Mouse (Mus musculus) R1 (cell line): ENCODE data around the gene Dab1.

Experiments used
- DNase-seq: peaks from one replicate; pipeline ENCODE4 v3.0.0-alpha.2; 2018; ENCODE audit warnings: low read depth, low spot score

The Dab1 gene

GRCm38 (mm10) chr4:104579946-104580544, 960.9 kb downstream of the Dab1 start:
- DNase-seq, result no peak

- no peak for DNase-seq
Observed at GRCm38 (mm10) chr4:104582726-104583125, 963.6 kb downstream of the Dab1 start.

- no peak for DNase-seq
Observed at GRCm38 (mm10) chr4:104587826-104588225, 968.7 kb downstream of the Dab1 start.

- no peak for DNase-seq
Observed at GRCm38 (mm10) chr4:104596936-104597335, 977.8 kb downstream of the Dab1 start.

- DNase-seq, result no peak
Observed at GRCm38 (mm10) chr4:104597490-104598465, 978.6 kb downstream of the Dab1 start.

GRCm38 (mm10) chr4:104602804-104603203, 983.6 kb downstream of the Dab1 start:
- DNase-seq, result no peak

- DNase-seq, result no peak
Observed at GRCm38 (mm10) chr4:104604298-104604697, 985.1 kb downstream of the Dab1 start.

- DNase-seq, result no peak
Observed at GRCm38 (mm10) chr4:104606881-104607280, 987.7 kb downstream of the Dab1 start.

- no peak for DNase-seq
Observed at GRCm38 (mm10) chr4:104607636-104608035, 988.5 kb downstream of the Dab1 start.

- DNase-seq, result no peak
Observed at GRCm38 (mm10) chr4:104619452-104619851, 1000.3 kb downstream of the Dab1 start.

- DNase-seq, result no peak
Observed at GRCm38 (mm10) chr4:104625316-104625715, 1006.2 kb downstream of the Dab1 start.

- no peak for DNase-seq
Observed at GRCm38 (mm10) chr4:104628708-104629107, 1009.5 kb downstream of the Dab1 start.

- peak; percentile 75 for DNase-seq
Observed at GRCm38 (mm10) chr4:104637016-104637415, 1017.9 kb downstream of the Dab1 start.

GRCm38 (mm10) chr4:104640617-104641016, 1021.5 kb downstream of the Dab1 start:
- DNase-seq, result no peak

- DNase-seq, result no peak
Observed at GRCm38 (mm10) chr4:104642761-104643469, 1023.8 kb downstream of the Dab1 start.

- peak; percentile 59 for DNase-seq
Observed at GRCm38 (mm10) chr4:104643534-104644356, 1024.6 kb downstream of the Dab1 start.

- DNase-seq, result no peak
Observed at GRCm38 (mm10) chr4:104644357-104644630, 1025.1 kb downstream of the Dab1 start.

- DNase-seq, result no peak
Observed at GRCm38 (mm10) chr4:104644862-104645261, 1025.7 kb downstream of the Dab1 start.

GRCm38 (mm10) chr4:104651761-104652160, 1032.6 kb downstream of the Dab1 start:
- DNase-seq, result no peak

- DNase-seq, result no peak
Observed at GRCm38 (mm10) chr4:104656728-104657127, 1037.6 kb downstream of the Dab1 start.

- DNase-seq, result no peak
Observed at GRCm38 (mm10) chr4:104662841-104663614, 1043.9 kb downstream of the Dab1 start.
